Mouse (Mus musculus) Muller cell, postnatal 12 days (primary cell): Measurements from ENCODE around the gene Plxnc1.

Experiments used
- DNase-seq: peaks from one replicate; pipeline ENCODE4 v3.0.0-alpha.2; 2015; ENCODE audit errors: inconsistent ontology term

Gene Plxnc1

DNA sequence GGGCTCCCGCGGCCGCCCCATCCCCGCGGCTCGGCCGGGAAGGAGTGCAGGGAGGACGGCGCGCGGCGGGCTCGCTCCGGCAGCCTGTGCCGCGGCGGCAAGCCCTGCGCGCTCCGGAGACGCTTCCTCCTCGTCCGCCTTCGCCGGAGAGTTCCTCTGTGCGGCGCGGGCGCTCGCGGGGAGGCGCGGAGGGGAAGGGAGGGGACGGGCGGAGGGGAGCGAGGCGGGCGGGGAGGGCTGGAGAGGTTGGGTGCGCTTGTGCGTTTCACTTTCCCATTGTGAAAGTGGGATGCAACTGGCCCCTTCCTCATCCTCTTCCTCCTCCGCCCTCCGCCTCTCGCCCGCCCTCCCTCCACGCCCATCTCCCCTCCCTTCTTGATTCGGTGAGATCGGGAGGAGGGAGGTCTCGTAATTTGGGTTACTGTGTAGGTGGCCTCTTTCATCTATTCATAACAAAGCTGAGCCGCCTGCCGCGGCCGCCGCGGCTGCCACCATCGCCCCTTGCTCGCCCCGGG lies at the start of gene Plxnc1:
TSS of gene Plxnc1 (minus strand) at position 145 of the 515 bp plus-strand sequence.
- DNase-seq, result peak; percentile 62

DNA sequence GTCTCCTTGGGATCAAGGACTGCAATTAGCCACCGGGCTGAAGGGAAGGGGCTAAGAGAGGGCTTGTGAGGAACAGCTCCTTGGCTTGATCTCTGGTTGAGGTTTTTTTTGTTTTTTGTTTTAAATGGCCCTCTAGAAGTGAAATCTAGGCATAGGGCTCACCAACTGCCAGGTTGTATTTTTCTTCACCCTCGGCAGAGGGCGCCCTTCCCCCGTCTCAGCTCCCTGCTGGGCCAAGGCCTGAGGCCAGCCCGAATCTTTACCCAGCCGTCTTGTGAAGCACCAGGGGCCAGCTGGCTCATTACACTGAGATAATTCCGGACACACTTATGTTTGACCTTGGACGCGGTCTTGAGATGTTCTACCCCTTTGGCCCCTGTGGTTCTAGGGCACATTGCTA lies 47.5 kb upstream of the Plxnc1 start:
- DNase-seq, result peak; percentile 84

DNA sequence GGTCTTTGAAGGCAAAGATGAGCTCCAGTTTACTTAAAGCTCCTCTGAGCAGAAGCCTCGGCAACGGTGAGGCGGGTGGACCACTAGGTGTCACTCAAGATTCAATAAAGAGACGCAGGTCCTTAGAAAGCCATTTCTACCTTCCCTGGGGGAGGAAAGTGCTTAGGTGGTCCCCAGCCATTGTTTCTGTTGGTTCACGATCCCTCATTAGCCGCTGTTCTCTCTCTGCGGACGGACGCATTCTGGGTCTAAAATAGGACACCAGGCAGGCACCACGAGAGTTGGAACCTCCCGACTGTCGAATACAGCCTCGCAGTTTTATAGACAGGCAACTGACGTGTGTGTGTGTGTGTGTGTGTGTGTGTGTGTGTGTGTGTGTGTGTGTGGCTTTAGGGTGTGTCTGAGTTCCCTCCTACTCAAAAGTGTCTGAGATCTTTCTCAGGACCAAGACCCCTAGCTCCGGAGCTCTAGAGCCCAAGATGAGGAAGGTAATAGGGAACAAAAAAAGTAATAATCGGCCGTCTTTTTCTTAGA lies 47.0 kb upstream of the Plxnc1 start:
- peak; percentile 77 for DNase-seq

DNA sequence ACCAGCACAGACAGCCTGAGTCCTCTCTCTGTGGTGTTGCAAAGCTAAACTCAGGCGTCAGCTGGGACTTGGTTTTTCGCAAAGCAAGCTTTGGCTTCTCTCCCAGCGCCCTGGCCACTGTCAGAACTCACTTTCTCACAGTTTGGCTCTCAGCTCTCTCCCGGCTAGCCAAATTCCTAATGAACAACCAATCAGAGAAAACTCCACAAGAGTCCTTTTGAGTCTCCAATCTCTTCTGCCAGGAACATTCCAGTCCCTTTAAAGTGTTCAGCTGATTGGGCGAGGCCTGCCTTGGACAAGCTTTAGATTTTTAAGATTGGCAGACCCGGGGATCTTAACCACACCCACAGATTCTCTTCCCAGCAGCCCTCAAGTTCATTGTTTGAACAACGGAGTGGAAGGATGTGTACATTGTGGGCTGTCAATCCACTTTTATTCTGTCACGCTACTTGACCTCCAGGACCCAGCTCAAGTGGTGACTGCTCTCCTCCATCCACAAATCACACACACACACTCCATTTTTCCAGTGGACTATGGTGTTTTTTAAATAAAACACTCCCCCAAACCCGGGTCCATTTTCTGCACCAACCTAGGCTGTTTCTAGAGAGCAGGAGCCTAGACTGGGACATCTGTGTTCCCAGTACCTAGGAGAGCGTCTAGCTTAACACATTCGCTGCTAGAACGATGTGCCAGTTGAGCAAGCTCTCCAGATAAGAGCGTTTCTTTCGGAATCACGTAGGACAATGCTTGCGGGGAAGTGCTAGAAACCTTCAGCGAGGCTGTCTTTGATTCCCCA lies 46.3 kb upstream of the Plxnc1 start:
- peak; percentile 96 for DNase-seq

DNA sequence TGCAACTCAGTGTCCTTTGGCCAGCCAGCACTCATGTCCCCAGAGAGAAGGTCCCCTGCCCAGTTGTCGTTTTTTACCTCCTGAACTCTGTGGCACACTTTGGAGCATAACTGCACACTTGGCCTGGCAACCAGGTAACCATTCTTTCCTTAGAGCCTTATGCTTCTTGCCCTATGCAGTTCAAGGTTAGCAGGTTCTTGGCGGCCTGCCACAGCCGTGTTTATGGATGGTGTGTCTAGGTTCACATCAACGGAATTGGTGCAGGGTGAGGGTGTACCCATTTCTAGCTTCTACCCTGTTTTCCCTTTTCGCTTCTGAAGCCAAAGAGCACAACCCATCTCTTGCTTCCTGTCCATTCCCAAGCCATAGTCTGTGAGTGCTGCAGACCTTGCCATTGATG lies 44.7 kb upstream of the Plxnc1 start:
- DNase-seq, result no peak

DNA sequence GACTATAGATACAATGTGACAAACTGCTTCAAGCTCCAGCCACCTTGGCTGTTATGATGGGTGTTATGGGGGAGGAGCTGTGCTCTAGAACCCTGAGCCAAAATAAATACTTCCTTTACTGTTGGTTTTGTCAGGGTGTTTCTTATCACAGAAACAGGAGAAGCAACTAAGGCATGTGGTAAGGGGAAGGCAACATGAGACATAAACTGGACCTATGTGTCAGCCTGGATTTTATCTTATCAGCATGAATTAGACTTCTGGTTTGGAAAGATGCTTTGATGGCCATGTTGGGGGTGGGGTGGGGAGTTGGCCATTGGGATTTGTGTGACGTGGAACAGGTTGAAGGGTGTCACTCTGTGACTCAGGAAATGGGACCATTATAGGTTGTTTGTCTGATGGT lies 40.5 kb upstream of the Plxnc1 start:
- no peak for DNase-seq

DNA sequence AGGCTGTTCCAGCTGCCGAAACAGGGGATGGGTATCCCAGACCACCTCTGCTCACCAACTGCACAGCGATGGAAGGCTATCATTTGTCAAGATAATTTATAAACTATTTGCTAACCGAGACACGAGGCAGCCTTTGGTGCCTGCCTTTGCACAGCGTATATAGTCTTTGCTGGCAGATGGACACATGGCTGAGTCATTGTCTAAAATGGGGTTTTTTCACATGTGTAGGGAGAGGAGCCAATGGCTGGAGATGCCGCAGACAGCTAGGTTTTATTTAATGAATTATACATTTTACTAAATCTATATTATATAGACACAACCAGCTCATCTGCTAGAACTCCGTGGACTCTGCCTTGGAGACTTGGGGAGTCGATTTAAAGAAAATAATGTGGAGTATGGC lies 37.9 kb upstream of the Plxnc1 start:
- DNase-seq, result no peak

DNA sequence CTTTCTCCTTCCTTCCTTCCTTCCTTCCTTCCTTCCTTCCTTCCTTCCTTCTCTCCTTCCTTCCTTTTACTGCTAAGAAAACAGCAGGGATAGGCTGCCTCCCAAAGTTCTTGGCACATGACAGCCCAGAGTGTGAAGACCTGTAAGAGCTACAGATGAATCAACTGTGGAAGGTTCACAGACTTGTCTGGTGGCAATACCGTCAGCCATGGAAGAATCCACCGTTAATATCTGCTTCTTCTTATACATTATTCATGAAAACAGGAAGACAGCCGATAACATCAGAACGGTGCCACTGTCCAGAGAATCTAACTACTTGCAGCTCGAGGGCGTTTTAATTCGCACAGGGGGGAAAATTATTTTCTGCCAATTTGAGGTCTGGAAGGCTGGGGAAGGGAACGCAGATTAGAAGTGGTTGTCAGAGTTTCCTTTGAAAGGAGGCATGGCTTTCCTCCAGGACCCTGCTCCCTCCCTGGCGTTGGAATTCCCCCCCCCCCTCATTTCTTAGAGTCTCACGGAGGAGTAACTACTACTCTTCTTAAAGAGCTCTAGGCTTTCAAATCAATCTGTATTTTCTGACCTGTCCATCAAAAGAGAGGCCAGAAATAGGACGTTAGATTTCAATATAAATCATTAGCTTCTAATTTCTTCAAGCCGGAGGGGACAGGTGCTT lies 37.0 kb upstream of the Plxnc1 start:
- no peak for DNase-seq

DNA sequence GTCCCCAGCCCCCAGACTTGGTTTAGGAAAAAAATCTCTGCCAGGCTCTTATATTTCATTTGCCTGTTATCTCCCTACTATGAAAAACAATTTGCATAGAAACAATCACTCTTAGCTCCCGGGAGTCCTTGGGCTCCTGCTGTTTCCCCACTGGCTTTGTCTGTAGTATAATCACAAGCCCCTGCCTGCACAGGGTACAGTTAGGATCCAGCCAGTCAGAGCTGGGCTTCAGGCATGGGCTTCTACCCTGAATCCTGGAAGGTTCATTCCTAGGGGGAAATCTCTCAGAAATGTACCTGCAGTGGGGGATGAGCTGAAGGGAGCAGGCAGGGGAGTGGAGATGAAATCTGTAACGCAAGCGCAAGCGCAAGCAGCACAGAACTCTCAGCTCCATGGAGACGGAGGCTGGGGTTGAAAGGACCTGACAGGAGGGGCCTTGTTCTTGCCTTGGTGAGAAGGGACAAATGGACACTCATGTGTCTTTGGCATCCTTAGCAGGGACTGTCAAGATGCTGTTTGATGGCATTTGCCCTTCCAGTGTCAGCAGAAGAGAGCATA lies 33.7 kb upstream of the Plxnc1 start:
- no peak for DNase-seq

DNA sequence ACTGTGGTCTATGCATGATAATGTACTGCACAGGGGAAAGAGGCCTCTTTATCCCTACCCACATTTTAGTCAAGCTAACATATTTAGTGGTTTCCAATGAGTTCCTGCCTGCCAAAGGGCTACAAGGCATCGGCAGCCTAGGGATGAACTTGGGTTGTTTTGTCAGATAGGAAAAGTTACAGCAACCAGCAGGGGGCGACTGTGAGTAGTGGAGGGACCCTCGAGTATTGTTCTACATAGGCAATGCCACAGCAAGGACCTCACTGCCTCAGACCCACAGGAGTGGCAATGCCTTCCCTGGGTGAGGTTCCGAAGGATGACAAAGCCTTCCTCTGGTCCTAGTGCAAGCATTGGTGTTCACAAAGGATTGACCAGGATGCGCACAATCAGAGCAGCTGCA lies 31.7 kb upstream of the Plxnc1 start:
- no peak for DNase-seq

DNA sequence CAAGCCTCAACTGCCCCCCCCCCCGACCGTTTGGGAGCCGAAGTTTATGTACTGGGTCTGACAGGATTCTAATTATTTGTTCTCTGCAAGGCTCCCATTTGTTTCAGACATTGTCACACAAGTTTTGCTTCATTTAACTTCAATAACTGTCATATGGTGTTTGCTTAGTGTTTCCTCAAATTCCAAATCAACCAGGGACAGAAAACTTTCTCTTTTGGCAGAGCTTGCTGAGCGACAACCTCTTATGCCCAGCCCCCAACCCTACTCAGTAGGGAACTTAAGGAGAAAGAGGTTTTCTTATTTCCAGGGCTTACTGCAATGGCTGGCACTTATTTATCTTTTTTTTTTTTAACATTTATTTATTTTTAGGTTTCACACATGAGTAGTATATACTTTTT lies 30.5 kb upstream of the Plxnc1 start:
- DNase-seq, result peak; percentile 92

DNA sequence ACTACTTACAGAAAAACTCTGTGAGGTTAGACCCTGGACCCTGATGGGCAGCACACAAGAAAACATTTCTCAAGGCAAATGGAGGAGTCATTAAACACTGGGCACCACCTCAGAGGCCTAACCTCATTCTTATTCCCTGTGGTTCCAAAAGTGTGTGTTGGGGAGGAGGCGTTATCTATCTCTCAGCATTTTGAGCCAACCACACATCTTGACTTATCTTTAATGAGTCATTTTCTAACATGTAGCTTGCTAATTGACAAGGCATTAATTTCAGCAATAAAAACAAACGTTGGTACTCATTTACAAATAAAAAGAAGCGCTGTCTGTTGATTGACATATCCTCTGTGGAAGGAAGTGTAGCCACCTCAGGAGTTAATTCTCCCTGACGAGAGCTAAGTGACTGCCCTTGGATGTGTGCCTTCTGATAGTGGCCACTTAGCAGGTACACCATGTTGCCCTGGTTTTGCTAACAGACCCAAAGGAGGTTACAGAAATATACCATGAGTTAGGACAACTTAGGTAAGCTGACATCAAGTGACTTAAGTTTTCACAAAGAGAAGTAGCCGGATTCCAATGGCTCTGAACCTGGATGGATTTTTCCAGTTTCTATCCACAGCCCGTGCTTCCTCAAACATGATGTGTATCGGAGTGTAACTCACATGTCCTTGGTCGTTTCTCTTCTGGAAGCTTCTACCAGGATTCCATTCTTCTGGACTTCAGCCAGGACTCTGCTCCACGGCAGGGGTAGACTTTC lies 29.9 kb upstream of the Plxnc1 start:
- DNase-seq, result no peak

DNA sequence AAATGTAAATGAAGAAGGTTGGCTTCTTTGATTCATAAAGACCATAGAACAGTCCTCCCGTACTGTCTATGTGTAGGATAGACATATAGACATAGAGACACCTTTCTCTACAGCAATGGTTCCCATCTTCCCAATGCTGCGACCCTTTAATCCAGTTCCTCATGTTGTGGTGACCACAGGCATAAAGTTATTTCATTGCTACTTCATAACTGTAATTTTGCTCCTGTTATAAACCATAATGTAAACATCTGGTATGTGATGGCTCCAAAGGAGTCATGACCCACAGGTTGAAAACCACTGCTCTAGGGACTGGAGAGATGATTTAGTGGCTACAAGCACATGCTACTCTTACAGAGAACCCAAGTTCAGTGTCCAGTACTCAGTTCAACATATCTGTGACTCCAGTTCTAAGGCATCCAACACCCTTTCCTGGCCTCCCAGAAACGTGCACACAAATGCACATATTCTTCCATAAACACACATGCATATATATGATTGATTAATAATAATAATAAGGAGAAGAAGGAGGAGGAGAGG lies 27.1 kb upstream of the Plxnc1 start:
- DNase-seq, result no peak

DNA sequence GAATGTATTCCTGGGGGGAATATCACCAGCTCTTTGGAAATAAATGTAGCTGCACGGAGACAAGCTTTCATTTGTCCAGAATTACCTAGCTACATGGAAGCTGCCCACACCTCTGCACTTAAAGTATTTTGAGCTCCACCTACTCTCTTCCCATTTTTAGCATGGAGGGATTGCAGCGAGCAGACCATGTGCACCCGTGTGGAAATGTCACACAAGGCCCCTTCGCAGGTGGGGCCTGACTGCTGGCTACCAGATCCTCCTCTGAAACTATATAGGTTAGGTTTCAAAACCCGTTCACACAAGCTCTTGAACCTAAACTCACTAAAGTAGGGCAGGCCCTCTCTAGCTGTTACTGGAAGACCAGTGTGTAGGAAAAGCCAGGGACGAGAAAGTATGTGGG lies 25.6 kb upstream of the Plxnc1 start:
- no peak for DNase-seq

DNA sequence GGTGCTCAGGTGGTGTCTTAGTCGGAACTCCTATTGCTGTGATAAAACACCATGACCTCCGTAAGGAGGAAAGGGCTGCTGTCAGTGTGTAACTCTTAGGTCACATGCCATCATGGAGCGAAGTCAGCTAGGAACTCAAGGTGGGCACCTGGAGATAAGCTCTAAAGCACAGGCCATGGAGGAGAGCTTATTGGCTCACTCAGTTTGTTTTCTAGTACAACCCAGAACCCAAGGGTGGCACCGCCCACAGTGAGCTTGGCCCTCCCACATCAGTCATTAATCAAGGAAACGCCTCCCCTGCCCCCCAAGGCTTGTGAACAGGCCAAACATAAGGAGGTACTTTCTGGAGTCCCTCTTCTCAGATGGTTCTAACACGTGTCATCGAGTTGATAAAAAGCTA lies 22.8 kb upstream of the Plxnc1 start:
- DNase-seq, result no peak

DNA sequence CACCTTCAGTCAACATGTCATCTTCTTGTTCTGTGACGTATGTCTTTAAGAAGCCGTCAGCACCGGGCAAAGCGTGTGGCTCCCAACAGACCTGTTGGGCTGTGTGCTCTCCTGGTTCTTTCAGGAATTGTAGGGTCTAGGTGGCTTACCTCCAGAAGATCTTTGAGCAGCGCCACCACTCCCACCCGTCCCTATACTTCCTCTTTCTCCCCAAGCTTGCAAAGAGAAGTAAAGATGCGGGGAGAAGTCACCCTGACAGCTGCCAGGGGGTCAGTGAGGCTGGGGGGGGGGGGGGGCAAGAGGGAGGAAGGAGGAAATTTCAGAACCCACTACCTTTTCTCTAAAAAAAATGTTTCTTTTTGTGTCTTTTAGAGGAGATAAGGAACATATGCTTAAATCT lies 22.2 kb upstream of the Plxnc1 start:
- DNase-seq, result no peak

DNA sequence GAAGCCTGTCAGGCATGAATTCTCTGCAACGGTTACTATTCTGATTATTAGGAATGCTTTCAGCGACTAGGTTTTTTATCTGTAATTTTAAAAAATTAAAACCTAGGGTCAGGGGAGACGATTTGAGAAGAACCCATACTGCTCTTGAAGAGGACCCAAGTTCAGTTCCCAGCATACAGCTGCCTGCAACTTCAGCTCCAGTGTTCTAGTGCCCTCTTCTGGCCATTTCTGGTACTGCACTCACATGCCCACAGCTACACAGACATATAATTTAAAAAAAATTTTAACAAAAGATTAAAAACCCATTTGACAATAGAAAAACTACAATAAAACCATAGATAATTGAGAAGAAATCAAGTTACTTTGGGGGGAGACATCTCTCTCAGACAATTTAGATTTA lies 20.5 kb upstream of the Plxnc1 start:
- no peak for DNase-seq

DNA sequence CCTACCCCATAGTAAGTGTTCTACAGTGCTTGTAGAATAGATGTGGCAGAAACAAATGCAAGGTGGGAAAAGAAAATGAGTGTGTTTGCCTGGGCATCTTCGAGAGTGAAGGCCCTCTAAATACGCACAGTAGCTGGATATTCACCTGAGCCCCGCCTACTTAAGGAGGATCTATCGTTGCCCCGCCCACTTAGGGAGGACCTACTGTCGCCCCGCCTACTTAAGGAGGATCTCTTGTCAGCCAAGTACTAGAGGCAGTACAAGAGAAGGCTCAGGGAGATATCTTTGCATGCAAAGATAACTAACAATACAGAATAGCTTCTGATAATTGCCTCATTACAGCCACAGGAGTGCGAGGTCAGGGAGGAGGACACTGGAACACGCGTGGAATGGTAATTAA lies 17.4 kb upstream of the Plxnc1 start:
- DNase-seq, result peak; percentile 47

DNA sequence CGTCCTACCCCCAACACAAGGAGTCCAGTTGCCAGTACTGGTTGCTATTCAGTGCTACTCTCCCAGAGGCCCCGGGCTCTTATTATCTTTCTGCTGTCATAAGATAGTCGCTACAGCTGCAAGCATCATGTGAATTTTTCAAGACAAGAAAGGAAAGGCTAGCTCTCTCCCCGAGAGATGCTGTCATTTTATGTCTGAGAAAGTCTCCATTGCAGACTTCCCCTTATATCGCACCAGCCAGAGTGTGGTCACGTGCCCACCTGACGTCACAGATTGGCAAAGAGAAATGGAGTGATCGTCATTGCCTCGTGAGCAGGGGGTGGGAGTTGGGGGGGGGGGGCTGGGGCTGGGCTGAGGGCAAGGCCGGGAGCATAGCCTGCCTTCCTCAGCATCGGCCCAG lies 16.6 kb upstream of the Plxnc1 start:
- no peak for DNase-seq

DNA sequence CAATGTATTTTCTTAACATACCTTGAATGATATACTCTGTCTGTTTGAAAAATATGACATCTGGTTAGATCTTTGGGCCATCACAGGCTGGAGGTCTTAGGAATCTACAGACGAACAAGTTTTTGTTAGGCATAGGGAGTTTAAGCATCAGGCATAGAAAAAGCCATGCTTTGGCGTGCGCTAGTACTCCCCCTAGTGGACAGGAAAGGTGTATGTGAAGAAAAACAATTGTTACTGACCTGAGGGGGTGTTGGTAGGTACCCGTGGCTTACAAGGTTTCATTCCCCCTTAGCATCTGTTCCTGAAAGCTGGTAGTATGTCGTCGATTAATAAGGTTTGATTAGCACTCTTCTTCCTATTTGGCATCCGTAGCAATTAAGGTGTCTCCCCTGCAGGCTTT lies 13.7 kb upstream of the Plxnc1 start:
- DNase-seq, result no peak

DNA sequence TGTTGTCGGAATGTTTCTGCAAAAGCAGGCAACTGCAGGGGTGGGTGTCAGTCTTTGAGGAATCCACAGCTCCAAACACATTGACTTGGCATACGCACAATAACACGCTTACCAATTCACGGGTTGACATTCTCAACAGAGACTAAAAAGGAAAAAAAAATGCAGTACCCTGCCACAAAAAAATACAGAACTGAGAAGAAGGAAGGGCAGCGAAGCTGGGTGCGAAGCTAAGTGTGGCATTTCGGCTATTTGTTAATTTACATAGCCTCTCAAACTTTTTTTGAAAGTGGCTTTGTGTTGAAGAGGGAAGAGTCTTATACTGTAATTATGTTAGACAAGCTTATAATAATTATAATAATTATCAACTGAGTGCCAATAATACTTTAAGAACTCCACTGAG lies 13.1 kb upstream of the Plxnc1 start:
- no peak for DNase-seq
